Mouse (Mus musculus) kidney, adult 2 months (tissue): ENCODE data around the gene Vav3.

Experiments used
- CTCF ChIP-seq: fragments of 200-500 bp; conservative IDR thresholded peaks from 2 replicates; pipeline ENCODE4 v1.5.1; 2011; ENCODE audit warnings: low read depth, mild to moderate bottlenecking, control low read depth, low read length, moderate library complexity, mixed read lengths; ENCODE audit not compliant: insufficient read depth, insufficient read length
- POLR2A ChIP-seq: fragments of 200-500 bp; IDR thresholded peaks from one replicate; pipeline ENCODE4 v1.6.1; 2011; ENCODE audit warnings: low read depth, low read length, control low read depth

DNA sequence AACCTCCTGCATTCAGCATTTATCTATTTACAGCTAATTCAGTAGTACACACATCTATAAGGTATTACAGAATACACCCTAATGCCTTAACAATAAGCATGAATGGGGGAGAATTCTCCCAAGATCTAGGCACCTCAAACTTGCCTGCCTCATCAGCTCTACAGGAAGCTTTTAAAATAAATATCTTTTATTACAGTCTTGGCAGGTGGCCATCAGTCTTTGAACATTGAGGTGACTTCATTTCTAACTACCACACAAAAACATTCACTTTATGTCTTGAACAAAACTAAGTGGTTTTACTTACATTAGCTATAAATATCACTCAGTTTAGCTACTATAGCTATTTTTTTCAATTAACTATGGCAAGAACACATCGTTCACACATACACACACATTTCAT lies 332.5 kb downstream of the Vav3 start:
- TF ChIP-seq POLR2A (no peak), CTCF (no peak)
